Mouse (Mus musculus) forebrain, embryonic 15.5 days (tissue): ENCODE data around the gene Il20rb. TPM values are rescaled to one million over a fixed set of nuclear protein-coding genes. Genes with fewer than 3 reads are reported as not detected.

Source experiments
- ATAC-seq: fragments of 200-750 bp; cut with Nextera tagmentation; replicated peaks from 2 replicates; pipeline ENCODE4 v1.8.0; 2017; ENCODE audit warnings: mild to moderate bottlenecking, moderate TSS enrichment, moderate library complexity
- H3K27ac ChIP-seq: fragments of 300-500 bp; sonication (generic); replicated peaks from 2 replicates; pipeline ENCODE4 v1.5.1; 2015; ENCODE audit warnings: mild to moderate bottlenecking, inconsistent platforms
- H3K27me3 ChIP-seq: fragments of 300-500 bp; sonication (generic); 2 replicates; pipeline ENCODE4 v1.6.1; 2015; ENCODE audit warnings: inconsistent platforms
- H3K36me3 ChIP-seq: fragments of 300-500 bp; sonication (generic); 2 replicates; pipeline ENCODE4 v1.6.1; 2015; ENCODE audit warnings: mild to moderate bottlenecking, inconsistent platforms
- H3K4me1 ChIP-seq: fragments of 300-500 bp; sonication (generic); 2 replicates; pipeline ENCODE4 v1.6.1; 2015; ENCODE audit warnings: inconsistent platforms
- H3K4me2 ChIP-seq: fragments of 300-500 bp; sonication (generic); replicated peaks from 2 replicates; pipeline ENCODE4 v1.6.1; 2015; ENCODE audit warnings: mild to moderate bottlenecking, inconsistent platforms
- H3K4me3 ChIP-seq: fragments of 300-500 bp; sonication (generic); 2 replicates; pipeline ENCODE4 v1.5.1; 2015; ENCODE audit warnings: mild to moderate bottlenecking, inconsistent platforms
- H3K9ac ChIP-seq: fragments of 300-500 bp; sonication (generic); replicated peaks from 2 replicates; pipeline ENCODE4 v1.6.1; 2015; ENCODE audit warnings: mild to moderate bottlenecking, inconsistent platforms
- H3K9me3 ChIP-seq: fragments of 300-500 bp; sonication (generic); 2 replicates; pipeline ENCODE4 v1.6.1; 2016; ENCODE audit warnings: inconsistent platforms
- WGBS: fragments of 180-500 bp; shearing (Covaris S2); methylation state at CpG from one replicate; pipeline ENCODE4 v1.1.7; 2015; ENCODE audit warnings: mixed read lengths; 5-methylcytosine and 5-hydroxymethylcytosine counted together
- polyA plus RNA-seq: library from polyadenylated mRNA; unstranded; fragments of >200 nt; fragmentation: Nextera tagmentation; extraction: Ambion mirVana; gene quantifications from 2 replicates; pipeline ENCODE4 v1.2.1, GENCODE M21; 2015

Gene Il20rb
- polyA plus RNA-seq, 1 experiment from 2014 or later, result 0.50 TPM

- H3K36me3 ChIP-seq, result no peaks in the 10 kb centered on the region
- no peak overlapping the region for H3K9ac ChIP-seq
- no peak for ATAC-seq
- no peak overlapping the region for H3K4me2 ChIP-seq
- no peak overlapping the region for H3K4me3 ChIP-seq
- H3K9me3 ChIP-seq, result no peaks in the 10 kb centered on the region
- H3K4me1 ChIP-seq, result no peaks in the 10 kb centered on the region
- 89% methylated on average over 5 of the region's 5 CpGs for WGBS
- H3K27ac ChIP-seq, result no peak overlapping the region
- no peaks in the 10 kb centered on the region for H3K27me3 ChIP-seq
Measured at GRCm38 (mm10) chr9:100493611-100494261, 7.1 kb upstream of the Il20rb start.

- 95% methylated on average over 1 of the region's 1 CpGs for WGBS
- H3K4me3 ChIP-seq, result no peak overlapping the region
- no peaks in the 10 kb centered on the region for H3K36me3 ChIP-seq
- no peak overlapping the region for H3K27ac ChIP-seq
- no peak for ATAC-seq
- H3K9me3 ChIP-seq, result no peaks in the 10 kb centered on the region
- H3K4me1 ChIP-seq, result peaks cover 3% of the 10 kb centered on the region; the same call in 1 of the 2 replicates
- H3K4me2 ChIP-seq, result no peak overlapping the region
- no peaks in the 10 kb centered on the region for H3K27me3 ChIP-seq
- no peak overlapping the region for H3K9ac ChIP-seq
Measured at GRCm38 (mm10) chr9:100491424-100491823, 4.8 kb upstream of the Il20rb start.

- Histone ChIP-seq H3K4me2 (no peak overlapping the region), H3K36me3 (no peaks in the 10 kb centered on the region), H3K27ac (no peak overlapping the region), H3K9me3 (no peaks in the 10 kb centered on the region), H3K4me3 (no peak overlapping the region), H3K9ac (no peak overlapping the region), H3K27me3 (no peaks in the 10 kb centered on the region), H3K4me1 (peaks cover 6% of the 10 kb centered on the region; the same call in 1 of the 2 replicates)
- no peak for ATAC-seq
- WGBS, result 96% methylated on average over 6 of the region's 6 CpGs
Measured at GRCm38 (mm10) chr9:100488969-100489368, 2.4 kb upstream of the Il20rb start.

DNA sequence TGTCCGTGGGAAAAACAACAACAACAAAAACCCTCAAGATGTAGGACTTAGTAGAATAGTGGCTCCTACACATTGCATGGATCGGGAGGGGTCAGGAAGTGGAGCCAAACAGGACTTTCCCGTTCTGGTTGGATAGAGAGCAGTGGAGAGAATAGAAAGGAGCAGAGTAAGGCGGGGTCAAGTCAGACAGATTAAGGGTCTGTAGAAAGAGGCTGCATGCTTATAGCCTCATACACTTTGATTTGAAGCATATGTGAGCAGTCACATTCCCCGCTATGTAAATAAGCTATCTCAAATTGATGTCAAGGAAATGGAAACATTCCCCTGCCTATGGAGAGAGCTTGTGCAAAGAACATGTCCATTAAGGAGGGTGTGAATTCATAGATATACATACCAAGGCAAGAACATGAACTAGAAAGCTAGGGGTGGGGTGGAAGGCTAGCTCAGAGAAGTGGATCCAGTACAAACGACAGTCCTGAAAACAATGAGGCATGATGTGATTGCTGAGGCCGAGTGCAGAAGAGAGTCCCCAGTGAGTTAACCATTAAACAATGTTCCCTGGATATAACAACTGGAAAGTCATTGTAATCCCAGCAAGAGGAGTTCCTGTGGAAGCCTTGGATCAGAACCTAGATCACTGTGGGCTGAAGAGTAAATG is 1.6 kb upstream of the Il20rb start:
- Histone ChIP-seq H3K4me2 (no peak overlapping the region), H3K4me1 (peaks cover 6% of the 10 kb centered on the region; the same call in 1 of the 2 replicates), H3K27ac (no peak overlapping the region), H3K9me3 (no peaks in the 10 kb centered on the region), H3K36me3 (no peaks in the 10 kb centered on the region), H3K4me3 (no peak overlapping the region), H3K27me3 (no peaks in the 10 kb centered on the region), H3K9ac (no peak overlapping the region)
- 86% methylated on average over 7 of the region's 7 CpGs for WGBS
- no peak for ATAC-seq

- Histone ChIP-seq H3K4me3 (no peak overlapping the region), H3K27ac (no peak overlapping the region), H3K9ac (no peak overlapping the region), H3K27me3 (no peaks in the 10 kb centered on the region), H3K9me3 (no peaks in the 10 kb centered on the region), H3K4me2 (no peak overlapping the region), H3K4me1 (peaks cover 6% of the 10 kb centered on the region; the same call in 1 of the 2 replicates), H3K36me3 (no peaks in the 10 kb centered on the region)
- no peak for ATAC-seq
- WGBS, result 93% methylated on average over 5 of the region's 5 CpGs
Measured at GRCm38 (mm10) chr9:100483318-100483717, 3.3 kb downstream of the Il20rb start.

DNA sequence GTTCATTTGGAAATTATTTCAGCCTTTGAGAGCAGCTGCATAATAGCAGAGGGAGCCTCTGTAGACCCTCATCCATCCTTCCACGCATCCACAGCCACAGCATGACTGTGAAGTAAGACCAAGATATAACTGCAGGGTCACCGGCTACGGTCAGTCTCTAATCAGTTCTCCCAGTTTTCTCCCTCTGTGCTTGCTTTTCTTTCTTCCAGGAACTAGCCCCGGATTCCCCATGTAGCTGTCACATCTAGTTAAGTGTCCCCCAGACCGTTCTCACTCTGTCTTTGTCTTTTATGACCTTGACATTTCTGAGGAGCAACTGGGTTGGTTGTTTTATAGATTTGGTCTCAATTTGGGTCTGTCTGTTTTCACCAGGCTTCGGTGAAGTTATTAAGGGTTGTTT is 5.0 kb downstream of the Il20rb start:
- Histone ChIP-seq H3K4me2 (no peak overlapping the region), H3K27me3 (no peaks in the 10 kb centered on the region), H3K9ac (no peak overlapping the region), H3K27ac (no peak overlapping the region), H3K4me1 (peaks cover 5% of the 10 kb centered on the region; the same call in 1 of the 2 replicates), H3K36me3 (no peaks in the 10 kb centered on the region), H3K9me3 (no peaks in the 10 kb centered on the region), H3K4me3 (no peak overlapping the region)
- WGBS, result 91% methylated on average over 6 of the region's 6 CpGs
- ATAC-seq, result no peak

DNA sequence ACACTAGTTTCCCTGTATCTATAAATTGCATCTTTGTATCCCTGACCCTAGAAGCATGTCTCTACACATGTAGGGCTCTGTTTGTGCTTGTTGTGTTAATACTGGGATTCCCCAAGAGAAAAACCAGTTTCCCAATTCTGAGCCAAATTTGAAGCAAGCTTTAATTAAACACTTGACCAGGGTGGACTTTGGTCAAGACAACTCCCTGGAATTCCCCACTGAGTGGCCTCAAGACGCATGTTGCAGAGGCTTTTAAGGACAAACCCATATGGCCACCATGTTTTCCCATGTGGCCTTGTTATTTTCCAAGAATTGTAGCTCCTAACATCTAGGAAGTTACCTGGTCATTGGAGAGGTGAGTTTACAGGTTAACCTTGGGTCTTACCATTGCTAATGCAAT is 12.5 kb downstream of the Il20rb start:
- Histone ChIP-seq H3K27ac (no peak overlapping the region), H3K4me2 (no peak overlapping the region), H3K27me3 (no peaks in the 10 kb centered on the region), H3K9ac (no peak overlapping the region), H3K36me3 (no peaks in the 10 kb centered on the region), H3K4me3 (no peak overlapping the region), H3K4me1 (peaks cover 4% of the 10 kb centered on the region; the same call in 1 of the 2 replicates), H3K9me3 (no peaks in the 10 kb centered on the region)
- no peak for ATAC-seq
- WGBS, result 91% methylated on average over 1 of the region's 1 CpGs

DNA sequence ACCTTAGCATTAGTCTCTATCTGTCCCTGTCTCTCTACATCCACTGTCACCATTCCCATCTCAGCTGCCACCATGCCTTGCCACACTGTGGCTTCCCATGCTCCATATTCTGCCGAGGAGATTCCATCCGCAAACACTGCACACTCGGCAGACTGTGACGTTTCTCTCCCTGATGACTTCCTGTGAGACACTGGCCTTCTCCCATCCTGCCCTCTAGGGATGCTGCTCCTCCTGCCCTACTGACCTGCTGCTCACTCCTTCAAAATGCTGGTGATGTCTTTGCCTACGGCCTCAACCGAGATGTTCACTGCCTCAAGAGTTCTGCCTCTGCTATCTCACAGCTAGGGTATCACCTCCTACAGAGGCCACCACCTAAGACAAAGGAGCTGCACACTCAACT is 13.2 kb downstream of the Il20rb start:
- H3K4me1 ChIP-seq, result peaks cover 4% of the 10 kb centered on the region; the same call in 1 of the 2 replicates
- H3K27me3 ChIP-seq, result no peaks in the 10 kb centered on the region
- no peak overlapping the region for H3K4me3 ChIP-seq
- H3K4me2 ChIP-seq, result no peak overlapping the region
- H3K9me3 ChIP-seq, result no peaks in the 10 kb centered on the region
- H3K9ac ChIP-seq, result no peak overlapping the region
- no peak for ATAC-seq
- no peak overlapping the region for H3K27ac ChIP-seq
- H3K36me3 ChIP-seq, result no peaks in the 10 kb centered on the region
- WGBS, result 92% methylated on average over 6 of the region's 6 CpGs

- 95% methylated on average over 8 of the region's 8 CpGs for WGBS
- H3K9ac ChIP-seq, result no peak overlapping the region
- H3K9me3 ChIP-seq, result no peaks in the 10 kb centered on the region
- H3K4me1 ChIP-seq, result peaks cover 4% of the 10 kb centered on the region; the same call in 1 of the 2 replicates
- no peak overlapping the region for H3K4me2 ChIP-seq
- H3K27ac ChIP-seq, result no peak overlapping the region
- H3K27me3 ChIP-seq, result no peaks in the 10 kb centered on the region
- no peak for ATAC-seq
- no peaks in the 10 kb centered on the region for H3K36me3 ChIP-seq
- no peak overlapping the region for H3K4me3 ChIP-seq
Measured at GRCm38 (mm10) chr9:100472931-100473330, 13.7 kb downstream of the Il20rb start.

- Histone ChIP-seq H3K27ac (no peak overlapping the region), H3K36me3 (no peaks in the 10 kb centered on the region), H3K9ac (no peak overlapping the region), H3K4me2 (no peak overlapping the region), H3K9me3 (no peaks in the 10 kb centered on the region), H3K4me1 (peaks cover 9% of the 10 kb centered on the region; the same call in 1 of the 2 replicates), H3K27me3 (no peaks in the 10 kb centered on the region), H3K4me3 (no peak overlapping the region)
- 87% methylated on average over 4 of the region's 4 CpGs for WGBS
- ATAC-seq, result no peak
Measured at GRCm38 (mm10) chr9:100471605-100471953, 15.0 kb downstream of the Il20rb start.

DNA sequence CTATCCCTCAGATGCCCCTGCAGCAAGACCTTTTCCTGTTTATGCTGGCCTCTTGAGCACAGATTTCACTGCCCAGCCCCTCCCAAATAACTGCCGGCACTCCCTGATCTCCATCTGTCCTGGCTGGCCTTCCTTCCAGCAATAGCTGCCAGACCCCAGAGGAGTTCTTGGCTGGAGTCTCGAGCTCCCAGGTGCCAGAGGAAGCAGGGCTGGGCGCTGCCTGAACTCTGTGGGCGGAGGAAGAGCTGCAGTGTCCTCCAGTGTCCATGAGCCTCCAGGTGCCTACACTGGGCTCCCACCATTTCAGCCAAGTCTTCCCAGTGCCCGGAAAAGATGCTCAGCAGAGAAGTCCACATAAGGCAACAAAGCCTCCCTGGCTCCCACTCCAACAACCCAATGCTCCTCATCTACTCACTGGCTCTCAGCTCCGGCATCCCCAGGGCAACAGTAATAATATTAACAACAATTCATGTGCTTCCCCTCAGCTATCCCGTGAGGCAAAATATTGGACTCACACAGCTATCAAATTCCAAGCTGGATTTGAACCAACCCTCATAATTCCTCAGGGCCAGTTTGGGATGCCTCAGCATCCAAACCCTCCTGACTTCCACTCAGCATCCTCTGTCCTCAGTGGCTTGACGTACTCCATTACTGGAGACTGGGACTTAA is 15.5 kb downstream of the Il20rb start:
- WGBS, result 69% methylated on average over 8 of the region's 8 CpGs
- Histone ChIP-seq H3K9me3 (no peaks in the 10 kb centered on the region), H3K9ac (no peak overlapping the region), H3K4me1 (peaks cover 9% of the 10 kb centered on the region; the same call in 1 of the 2 replicates), H3K4me2 (no peak overlapping the region), H3K27ac (no peak overlapping the region), H3K27me3 (no peaks in the 10 kb centered on the region), H3K36me3 (no peaks in the 10 kb centered on the region), H3K4me3 (no peak overlapping the region)
- ATAC-seq, result peak; percentile 38; the same call in 1 of the 2 replicates

DNA sequence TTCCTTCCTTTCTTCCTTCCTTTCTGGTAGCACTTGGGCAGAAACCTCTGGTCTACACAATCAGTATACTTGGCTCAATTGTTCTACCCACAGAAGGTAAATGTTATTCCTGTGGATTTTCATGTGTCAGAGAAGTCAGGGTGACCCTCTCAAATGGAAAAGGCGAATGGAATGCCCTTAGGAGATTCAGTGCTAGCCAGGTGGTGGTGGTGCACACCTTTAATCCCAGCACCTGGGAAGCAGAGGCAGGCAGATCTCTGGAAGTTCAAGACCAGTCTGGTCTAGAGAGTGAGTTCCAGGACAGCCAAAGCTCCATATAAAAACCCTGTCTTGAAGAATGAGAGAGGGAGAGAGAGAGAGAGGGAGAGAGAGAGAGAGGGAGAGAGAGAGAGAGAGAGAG is 16.4 kb downstream of the Il20rb start:
- no peak overlapping the region for H3K27ac ChIP-seq
- 69% methylated on average over 1 of the region's 1 CpGs for WGBS
- H3K9ac ChIP-seq, result no peak overlapping the region
- no peaks in the 10 kb centered on the region for H3K9me3 ChIP-seq
- no peak for ATAC-seq
- H3K27me3 ChIP-seq, result no peaks in the 10 kb centered on the region
- no peak overlapping the region for H3K4me2 ChIP-seq
- H3K4me3 ChIP-seq, result no peak overlapping the region
- peaks cover 9% of the 10 kb centered on the region; the same call in 1 of the 2 replicates for H3K4me1 ChIP-seq
- no peaks in the 10 kb centered on the region for H3K36me3 ChIP-seq
